Mouse (Mus musculus): Measurements from ENCODE around the gene Gramd2.

Gene Gramd2

DNA sequence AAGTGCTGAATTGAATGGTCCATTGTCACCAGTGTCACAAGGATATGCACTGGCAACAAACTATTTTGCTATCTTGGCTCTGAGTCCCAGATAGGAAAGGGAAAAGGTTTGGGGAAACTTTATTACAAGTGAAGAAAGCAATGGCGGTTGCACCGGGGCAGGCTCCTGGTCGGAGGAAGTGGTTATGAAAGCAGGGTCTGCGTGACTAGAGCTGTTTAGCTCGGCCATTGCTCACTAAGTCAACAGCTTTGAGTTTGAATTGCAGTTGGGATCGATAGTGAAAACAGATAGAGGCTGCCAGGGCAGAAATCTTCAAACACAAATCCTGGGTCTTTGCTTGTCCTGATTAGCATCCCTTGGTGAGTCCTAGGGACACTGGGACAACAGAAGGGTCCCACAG lies 12.0 kb upstream of the Gramd2 start:
- no peak for DNase-seq (ENCODE audit: extremely low read depth, low read depth)

DNA sequence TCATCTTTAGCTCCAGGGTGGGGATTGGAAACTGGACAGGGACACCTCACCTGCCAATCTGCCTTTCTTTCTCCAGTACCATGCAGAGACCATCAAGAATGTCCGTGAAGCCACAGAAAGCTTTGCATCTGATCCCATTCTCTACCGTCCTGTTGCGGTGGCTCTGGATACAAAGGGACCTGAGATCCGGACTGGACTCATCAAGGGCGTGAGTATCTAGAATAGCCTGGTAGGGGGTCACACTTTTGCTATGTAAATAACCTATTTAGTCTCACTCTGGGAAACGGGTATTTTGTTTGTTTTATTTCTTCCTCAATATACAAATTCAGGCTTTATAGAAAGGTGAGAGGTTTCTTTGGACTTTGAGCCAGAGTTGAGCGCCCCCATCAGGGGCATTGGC lies 11.5 kb upstream of the Gramd2 start:
- DNase-seq (ENCODE audit: extremely low read depth, low read depth), result no peak

DNA sequence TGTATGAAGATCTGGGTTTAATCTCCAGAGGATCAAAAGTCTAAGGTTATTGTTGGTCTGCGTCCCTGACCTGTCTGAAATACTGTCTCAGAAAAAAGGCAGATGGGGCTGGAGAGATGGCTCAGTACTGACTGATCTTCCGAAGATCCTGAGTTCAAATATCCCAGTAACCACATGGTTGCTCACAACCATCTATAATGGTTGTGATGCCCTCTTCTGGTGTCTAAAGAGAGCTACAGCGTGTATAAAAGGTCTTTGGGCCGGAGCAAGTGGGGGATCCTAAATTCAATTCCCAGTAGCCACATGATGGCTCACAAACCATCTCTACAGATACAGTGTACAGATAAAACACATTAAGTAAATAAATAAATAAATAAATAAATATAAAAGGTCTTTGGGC lies 10.8 kb upstream of the Gramd2 start:
- DNase-seq (ENCODE audit: extremely low read depth, low read depth), result no peak

DNA sequence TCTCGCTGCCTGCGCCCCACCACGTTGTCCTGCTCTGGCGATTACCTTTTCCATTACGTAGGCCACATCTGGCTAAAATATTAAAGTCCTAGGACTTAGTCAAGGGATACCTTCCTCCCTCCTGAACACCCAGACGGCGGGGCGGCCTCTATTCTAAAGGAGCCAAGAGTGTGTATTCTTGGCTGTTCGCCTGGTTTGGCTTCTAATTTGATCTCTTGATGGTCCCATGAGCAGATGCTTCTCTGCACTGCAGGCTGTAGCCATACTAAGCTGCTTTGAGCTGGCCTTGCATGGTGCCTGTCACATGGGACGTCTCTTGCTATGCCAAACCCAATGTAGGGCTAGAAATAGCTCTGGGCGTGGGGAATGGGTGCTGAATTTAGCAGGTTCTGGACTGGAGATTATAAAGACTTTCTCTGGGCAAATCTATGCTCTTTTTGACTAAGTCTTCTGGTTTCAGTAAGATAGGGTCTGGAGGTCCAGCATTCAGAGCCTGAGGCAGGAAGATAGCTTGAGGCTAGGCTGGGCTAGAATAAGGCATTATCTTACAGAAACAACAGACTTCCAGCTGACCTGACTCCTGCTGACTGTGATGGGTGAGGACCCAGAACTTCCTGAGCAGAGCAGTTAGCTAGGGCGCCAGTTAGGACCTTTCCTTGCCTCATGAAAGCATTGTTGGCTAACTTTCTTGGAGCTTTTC lies 7.6 kb upstream of the Gramd2 start:
- DNase-seq (ENCODE audit: extremely low read depth, low read depth), result no peak

DNA sequence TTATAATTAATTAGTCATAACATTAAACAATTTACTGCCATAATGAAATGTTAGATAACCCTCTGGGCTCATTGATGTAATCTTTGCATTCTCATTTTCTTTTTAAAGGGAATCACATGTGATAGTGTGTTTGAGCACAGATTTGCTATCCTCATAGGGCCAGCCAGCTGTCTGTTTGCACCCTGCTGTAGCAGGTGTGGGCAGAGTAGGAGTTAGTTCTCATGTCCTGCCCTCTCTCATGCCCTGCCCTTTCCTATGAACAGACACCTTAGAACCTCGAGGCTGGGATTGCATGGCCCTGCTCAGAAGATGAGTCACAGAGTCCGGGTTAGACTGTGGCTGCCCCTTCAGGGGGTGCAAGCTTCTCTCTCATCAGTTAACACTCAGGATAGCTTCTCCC lies 6.5 kb upstream of the Gramd2 start:
- DNase-seq (ENCODE audit: extremely low read depth, low read depth), result no peak

DNA sequence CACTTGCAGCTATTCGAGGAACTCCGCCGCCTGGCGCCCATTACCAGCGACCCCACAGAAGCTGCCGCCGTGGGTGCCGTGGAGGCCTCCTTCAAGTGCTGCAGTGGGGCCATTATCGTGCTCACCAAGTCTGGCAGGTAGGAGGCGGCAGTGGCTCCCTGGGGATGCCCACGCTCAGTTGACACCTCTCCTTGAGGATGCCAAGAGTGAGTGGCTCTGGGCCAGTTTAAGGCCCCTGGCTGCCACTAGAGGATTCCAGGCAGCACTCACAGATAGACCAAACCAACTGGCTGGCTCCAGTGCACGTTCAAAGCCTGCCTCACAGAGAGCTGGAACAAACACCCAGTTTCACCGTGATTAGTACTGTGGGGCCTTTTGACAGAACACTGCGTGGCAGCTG lies 4.3 kb upstream of the Gramd2 start:
- DNase-seq (ENCODE audit: extremely low read depth, low read depth), result no peak

DNA sequence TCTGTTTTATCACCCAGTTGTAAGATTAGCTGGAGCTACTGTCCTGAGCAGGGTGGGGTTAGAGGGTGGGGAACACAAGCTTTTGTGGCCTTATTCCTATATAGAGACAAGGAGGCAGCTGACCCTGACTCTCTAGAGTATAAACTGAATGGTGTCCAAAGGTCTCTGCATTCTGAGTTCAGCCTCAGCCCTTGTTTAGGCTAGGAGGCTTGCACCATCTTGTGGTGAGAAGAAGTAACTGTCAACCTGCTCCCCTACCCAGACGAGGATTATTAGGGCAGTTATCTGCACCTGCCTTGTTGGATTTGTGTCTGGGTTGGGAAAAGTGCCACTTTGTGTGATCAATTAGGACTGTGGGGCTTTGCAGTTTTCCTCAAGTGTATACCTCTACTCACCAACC lies 1.6 kb upstream of the Gramd2 start:
- DNase-seq (ENCODE audit: extremely low read depth, low read depth), result no peak

DNA sequence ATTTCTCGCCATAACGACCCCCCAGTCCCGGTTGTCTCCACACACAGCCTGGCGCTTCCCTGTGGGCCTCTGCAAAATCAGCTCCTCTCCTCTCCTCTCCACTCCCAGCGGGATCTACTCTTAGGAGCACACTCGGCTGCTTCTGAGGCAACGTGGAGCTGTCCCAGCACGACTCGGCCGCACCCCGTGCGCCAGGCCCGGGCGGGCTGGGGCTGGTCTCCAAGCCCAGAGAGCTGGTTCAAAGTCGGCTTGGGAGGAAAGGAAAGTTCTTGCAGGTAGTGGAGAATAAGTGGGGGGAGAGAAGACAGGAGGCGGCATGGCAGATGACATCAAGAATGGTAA lies 561 bp downstream of the Gramd2 start:
- no peak for DNase-seq (ENCODE audit: extremely low read depth, low read depth)

DNA sequence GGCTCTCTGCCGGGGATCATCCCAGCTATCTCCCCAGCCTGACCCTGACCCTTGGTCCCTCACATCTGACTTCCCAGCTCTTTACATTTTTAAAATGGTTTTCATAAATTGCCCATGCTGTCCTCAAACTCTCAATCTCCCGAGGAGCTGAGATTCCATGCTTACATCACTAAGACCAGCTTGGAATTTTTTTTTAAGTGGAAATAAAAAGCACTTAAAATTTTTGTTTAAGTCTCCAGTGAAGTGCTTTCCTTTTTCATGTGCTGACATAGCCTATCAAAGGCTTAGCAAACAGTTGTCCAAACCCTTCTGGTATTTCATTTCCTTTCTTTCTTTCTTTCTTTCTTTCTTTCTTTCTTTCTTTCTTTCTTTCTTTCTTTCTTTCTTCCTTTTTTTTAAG lies 4.1 kb downstream of the Gramd2 start:
- DNase-seq (ENCODE audit: extremely low read depth, low read depth), result no peak

DNA sequence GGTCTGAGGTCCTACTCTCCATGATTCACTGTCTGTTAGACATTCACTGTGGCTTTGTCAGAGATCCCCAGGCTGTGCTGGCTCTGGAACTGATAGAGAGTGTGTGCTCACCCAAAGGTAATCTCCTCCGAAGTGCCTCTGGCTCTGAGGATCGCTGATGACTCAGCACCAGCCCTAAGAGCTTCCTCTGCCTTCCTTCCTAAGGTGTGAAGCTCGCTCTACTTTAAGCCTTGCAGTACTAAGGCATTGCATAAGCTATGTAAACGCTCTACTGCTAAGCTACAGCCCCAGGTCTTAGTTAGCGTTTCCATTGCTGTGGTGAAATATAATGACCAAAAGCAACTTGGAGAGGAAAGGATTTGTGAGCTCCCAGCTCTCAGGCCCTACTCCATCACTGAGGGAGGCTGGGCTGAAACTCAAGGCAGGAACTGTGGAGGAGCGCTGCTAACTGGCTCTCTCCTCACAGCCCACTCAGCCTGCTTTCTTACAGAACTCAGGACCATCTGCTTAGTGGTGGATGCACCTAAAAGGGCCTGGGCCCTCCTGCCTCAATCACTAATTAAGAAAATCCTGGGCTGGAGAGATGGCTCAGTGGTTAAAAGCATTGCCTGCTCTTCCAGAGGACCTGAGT lies 7.6 kb downstream of the Gramd2 start:
- DNase-seq (ENCODE audit: extremely low read depth, low read depth), result no peak

DNA sequence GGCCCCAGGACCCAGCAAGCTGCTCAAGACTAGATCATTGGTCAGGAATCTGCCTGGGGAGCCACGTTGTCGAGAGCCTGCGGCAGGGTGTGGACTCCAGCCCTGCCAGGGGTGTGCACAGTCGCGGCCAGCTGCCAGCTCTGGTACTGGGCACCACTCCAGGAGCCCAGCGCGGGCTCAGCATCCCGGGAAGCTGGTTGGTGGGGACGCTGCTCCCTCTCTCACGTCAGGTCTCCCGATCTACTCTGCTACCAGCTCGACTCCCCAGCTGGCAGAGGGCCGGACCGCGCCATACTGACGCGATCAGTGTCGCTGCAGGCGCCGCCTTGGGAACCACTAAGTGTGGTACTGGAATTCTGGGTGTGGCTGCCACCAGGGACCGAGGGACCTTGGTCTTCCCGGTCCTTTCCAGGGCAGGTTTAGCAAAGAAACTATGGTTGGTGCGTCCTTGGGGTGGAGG lies 11.7 kb downstream of the Gramd2 start:
- no peak for DNase-seq (ENCODE audit: extremely low read depth, low read depth)

DNA sequence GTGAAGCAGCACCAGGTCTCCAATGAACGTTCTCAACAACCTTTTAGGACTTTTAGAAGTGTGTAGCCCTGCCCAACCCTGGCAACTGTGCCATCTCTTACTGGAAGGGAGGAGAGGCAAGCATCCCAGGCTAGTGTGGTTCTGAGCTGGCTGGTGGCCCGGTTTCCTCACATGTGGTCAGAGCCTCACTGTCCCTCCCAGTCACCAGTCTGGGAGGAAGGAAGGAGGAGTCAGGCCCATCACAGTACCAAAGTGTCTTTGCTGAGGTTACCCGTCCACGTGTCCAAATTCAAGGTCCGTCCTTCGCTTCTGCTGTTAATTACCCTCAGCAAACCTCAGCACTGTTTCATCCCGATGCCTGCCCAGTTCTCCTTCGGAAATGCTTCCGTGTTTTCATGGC lies 12.2 kb downstream of the Gramd2 start:
- DNase-seq (ENCODE audit: extremely low read depth, low read depth), result no peak

DNA sequence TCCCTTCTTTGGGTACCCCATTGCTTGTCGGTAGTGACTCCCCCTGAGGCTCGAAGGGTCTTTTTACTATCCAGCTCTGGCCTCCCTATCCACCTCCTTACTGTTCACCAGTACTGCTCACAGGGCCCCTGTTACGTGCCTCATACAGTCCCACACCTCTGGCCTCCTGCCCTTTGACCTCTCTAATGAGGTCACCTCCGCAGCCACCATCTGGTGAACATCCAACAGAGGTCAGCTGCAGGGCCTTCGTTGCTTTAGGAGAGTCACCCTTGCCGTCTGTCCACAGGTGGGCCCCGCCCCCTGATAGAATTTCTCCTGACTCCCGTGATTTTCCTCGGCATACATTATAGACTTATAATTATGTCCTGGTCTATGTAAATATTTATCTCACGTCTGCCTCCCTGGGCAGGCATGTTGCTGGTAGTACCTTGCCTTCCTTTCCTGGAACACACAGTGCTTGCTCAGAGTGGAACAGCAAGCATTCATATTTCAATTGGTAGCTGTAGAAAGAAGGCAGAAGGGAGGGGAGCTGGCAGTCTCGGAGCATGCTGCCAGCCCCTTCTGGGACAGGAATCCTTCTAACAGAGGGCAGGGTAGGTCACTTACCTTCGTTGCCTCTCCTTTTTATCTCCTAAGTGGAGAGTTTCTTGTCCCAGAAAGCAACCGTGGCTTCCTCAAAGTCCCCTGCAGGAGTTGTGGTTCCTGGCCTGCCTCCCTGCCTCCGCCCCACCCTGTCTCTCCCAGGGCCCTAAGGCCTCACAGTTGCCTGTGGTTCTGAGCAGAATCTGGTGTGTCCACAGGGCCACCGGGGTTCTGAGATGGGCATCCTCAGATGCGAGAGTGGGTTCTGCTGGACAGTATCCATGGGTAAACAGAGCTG lies 14.9 kb downstream of the Gramd2 start:
- no peak for DNase-seq (ENCODE audit: extremely low read depth, low read depth)

DNA sequence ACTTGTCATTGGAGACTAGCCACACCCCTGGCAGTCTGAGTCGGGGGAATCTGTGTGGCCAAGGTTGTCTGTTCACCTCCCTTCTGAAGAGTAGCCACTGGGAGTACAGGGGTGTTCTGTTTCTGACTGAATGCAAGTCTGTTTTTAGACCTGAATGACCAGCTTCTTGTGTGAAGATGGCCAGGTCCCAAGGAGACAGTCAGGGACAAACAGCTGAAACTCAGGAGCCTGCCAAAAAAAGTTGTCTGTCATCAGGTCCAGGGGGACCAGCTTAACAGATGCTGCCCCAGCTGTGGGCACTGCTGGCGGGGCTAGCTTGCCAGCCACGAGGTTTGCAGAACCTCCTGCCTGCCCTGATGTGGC lies 15.5 kb downstream of the Gramd2 start:
- no peak for DNase-seq (ENCODE audit: extremely low read depth, low read depth)

DNA sequence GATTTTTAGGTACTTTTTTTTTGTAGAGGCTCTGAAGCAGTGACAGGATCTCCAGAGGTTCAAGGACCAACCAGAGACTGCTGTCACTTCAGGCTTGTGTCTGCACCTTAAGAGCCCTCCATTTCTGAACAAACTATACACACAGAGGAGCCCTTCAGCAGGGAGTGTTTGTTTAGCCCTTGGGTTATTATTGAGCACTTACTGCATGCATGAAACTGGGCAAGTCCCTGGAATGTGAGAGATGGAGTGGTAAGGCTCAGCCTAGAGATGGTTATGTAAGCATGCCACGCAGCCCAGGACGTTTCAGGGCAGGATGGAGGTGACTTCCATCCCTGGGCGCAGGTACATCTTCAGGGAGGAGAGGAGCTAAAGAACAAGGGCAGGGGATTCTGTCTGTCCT lies 16.4 kb downstream of the Gramd2 start:
- DNase-seq (ENCODE audit: extremely low read depth, low read depth), result no peak

DNA sequence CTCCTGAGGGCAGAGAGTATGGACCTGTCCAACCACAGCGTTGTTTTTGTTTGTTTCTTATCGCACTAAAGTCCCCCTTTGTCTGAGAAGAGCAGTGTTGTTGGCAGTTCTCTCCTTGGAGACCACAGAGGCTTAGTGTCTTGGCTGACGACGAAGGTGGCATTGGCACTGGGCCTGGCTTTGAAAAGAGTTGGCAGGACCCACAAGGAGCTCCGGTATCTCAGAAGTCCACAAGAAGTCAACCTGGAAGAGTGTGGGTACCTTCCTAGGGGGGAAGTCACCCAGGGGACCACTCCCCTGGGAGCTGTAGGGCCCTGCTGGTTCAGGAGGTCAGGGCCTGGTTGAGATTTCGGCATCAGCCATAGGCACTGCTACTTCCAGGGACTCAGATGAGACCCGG lies 21.1 kb downstream of the Gramd2 start:
- no peak for DNase-seq (ENCODE audit: extremely low read depth, low read depth)

DNA sequence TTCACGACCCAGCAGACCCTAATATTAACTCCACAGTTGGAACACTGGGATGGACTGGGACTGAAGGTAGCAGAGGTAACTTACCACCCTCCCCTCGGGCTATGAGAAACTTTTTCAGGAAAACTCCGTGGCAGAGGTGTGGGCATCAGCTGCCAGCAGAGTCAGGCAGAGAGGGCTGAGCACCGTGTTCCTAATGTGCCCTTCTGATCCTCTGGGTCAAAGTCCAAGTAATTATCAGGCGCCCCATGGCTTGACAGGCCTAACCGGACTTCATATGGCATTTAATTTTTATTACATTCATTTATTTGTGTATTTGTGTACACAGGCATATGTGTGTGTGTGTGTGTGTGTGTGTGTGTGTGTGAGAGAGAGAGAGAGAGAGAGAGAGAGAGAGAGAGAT lies 23.2 kb downstream of the Gramd2 start:
- no peak for DNase-seq (ENCODE audit: extremely low read depth, low read depth)

DNA sequence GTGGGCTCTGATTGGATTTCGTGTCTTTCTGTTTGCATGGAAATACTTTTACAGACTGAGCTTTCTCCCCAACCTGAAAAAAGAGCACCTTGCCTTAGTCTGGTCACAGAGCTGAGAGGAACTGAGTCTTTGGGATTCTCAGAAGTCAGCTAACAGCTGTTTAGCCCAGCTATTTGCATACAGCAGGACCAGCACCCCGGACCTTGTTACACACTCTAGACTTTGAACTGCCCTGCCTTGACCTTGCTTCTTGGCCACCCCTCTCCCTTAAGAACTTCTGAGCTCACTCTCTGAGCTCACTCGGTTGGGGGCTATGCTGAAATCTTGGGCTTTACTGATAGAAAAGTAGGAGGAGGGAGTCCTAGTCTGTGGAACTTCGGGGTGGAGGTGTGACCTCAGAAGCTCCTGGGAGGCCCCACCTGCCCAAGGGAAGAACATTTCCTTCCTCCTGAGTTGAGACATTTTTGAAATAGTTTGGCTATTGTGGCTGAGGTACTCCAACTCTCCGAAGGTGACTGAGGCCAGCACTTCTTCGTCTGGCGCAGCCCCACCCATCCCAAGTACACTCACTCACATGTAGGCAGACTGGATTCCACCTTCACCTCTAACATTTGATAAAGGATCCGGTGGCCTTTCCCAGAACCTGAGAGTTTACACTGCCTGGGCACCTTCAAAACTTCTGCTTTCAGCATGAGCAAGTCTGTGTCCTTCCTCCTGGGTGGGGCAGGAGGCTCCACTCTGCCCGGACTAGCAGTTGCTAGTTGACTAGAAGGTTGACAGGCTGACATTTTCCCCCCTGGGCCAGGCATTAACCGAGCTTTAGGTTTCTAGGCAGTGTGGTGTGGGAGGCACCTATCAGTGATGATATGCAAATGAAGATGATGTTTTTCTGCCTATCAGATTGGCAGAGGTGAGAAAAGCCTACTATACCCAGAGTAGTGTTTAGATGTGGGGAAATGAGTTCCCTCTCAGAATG lies 27.2 kb downstream of the Gramd2 start:
- no peak for DNase-seq (ENCODE audit: extremely low read depth, low read depth)

DNA sequence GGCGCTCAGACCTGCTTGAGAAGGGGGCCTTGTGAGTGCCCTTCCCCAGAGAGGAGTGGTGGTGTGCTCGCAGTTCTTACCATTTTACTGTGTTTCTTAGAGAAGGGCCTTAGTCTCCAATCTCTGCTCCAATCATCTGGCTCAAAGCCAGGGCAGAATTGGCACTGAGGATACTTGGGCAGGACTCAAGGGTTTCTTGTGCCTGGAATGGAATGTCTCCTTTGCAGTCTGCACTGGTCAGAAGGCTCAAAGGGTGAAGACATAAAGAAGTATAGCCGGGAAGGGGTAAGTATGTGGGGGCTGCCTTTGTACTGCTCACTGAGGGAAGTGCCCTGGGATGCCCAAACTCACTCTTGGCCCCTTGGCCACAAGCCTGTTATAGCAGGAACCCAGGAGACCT lies 29.3 kb downstream of the Gramd2 start:
- DNase-seq (ENCODE audit: extremely low read depth, low read depth), result no peak

DNA sequence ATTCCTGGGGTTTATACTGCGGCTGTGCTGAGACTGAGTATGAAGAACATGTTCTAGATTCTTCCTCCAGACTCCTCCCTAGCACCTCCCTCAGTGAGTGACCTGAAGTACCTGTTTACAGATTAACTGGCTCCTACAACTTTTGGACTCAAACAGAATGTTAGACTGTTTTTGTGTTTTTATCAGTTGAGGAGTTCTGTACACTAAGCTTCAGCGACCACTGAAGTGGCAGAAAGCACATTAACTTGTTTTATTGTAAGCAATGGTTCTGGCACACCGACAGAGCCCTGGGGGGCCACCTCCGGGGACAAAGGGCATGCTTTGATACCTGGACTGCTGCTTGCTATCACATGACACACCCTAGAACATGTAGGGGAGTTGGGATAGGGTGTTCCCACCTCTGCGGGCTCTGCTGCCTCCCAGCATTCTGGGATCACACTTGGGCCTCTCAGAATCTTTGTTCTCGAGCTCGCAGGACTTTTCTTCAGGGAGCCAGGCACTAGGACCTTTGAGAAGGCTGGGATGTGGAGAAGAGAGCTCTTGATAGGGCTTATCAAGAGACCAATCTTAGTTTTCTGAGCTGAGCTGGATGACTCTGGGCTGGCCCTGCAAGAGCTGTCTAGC lies 36.4 kb downstream of the Gramd2 start:
- DNase-seq (ENCODE audit: extremely low read depth, low read depth), result no peak

DNA sequence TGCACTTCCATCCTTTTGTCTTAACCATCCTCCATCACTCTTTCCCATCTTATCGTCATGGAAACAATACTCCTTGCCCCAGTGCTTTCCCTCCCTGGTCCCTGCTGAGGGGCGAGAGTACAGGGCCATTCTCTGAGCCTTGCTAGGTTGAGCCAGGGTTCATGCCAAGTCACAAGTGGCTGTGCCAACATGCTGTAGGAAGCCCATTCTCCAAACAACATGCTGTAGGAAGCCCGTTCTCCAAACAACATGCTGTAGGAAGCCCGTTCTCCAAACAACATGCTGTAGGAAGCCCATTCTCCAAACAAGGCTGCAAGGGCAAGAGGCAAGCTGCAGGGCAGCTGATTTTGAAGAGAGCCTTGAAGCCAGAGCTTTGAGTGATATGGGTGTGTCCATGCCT lies 38.3 kb downstream of the Gramd2 start:
- no peak for DNase-seq (ENCODE audit: extremely low read depth, low read depth)

Measured in MEL-GATA-1-ER (cell line).